Mouse (Mus musculus) megakaryocyte-erythroid progenitor cell, adult 5 weeks (primary cell): ENCODE results near the gene Rc3h1. TPM values are rescaled to one million over a fixed set of nuclear protein-coding genes. Genes with fewer than 3 reads are reported as not detected.

Experiments used
- polyA plus RNA-seq: library from polyadenylated mRNA; stranded (reverse); fragments of >175 nt; gene quantifications from 2 replicates; pipeline ENCODE4 v1.2.3, GENCODE M21; 2012

The Rc3h1 gene
- 1.7 and 2.5 TPM in 2 replicates for polyA plus RNA-seq

DNA sequence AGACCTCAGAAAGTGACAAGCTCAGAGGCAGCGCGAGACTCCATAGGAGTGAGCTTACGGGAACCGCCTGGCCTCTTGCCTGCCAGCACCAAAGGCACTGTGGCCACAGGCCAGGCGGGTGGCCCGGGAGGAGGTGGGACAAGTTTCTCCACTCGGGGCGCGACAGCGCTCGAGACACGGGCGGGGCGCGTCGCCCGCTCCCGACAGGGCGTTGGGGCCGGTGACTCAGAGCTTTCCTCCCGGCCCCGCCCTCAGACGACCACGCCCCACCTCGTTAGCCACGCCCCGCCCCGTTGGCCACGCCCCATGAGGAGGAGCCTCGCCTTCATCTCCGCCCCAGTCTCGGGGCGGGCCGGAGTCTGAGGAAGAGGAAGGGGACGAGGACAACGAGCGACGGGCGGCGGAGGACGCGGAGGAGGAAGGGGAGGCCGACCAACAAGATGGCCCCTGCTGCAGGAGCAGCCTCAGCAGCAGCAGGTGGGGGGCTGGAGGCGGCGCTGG, at the start of gene Rc3h1:
TSS of gene Rc3h1 (plus strand) at position 362 of the 501 bp plus-strand sequence.

DNA sequence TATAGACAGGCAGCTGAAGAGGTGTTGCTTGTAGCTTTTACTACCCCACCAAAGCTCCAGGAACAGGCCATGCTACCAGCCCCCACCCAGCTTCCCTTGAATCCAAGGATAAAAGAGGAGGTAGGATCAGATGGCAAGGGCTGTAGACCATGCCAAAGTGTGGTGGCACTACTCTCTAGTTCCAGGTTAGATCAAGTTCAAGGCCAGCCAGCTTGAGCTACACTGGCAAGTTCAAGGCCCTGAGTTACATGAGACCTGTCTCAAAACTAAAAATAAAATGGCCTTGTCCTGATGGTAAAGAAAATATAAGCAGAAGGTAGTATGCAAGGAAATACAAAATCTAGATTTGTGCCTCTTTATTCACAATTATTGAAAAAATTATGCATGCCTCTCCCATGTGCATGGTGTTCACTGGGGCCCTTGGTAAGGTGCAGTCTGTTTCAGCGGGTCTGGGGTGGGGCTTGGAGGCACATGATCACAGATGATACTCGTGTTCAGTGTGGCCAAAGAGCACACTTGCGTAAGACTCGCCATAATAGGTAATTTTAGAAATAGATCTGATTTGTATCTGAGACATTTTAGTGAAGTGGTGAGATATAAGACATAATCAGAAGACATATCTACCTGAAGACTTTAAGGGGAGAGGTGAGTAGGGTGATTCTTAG, 72.0 kb downstream of the Rc3h1 start, which contains the start of gene Serpinc1:
TSS of gene Serpinc1 (plus strand) at position 515 of the 665 bp plus-strand sequence.

Other genes with a start within 250 kb of the Rc3h1 start
- 12.1 and 14.8 TPM in 2 replicates for gene Rabgap1l, start 113.2 kb upstream of the Rc3h1 start, polyA plus RNA-seq
- 0.30 and 0.86 TPM in 2 replicates for gene Serpinc1, start 72.2 kb downstream of the Rc3h1 start, polyA plus RNA-seq
- 0.12 and 0.36 TPM in 2 replicates for gene Zbtb37, start 128.4 kb downstream of the Rc3h1 start, polyA plus RNA-seq
- gene Dars2, start 164.2 kb downstream of the Rc3h1 start, polyA plus RNA-seq = 2.3 and 4.4 TPM in 2 replicates
- 10.9 and 13.1 TPM in 2 replicates for gene Cenpl, start 164.3 kb downstream of the Rc3h1 start, polyA plus RNA-seq
- 1.5 and 1.6 TPM in 2 replicates for gene Klhl20, start 225.1 kb downstream of the Rc3h1 start, polyA plus RNA-seq
- gene Ankrd45, start 236.3 kb downstream of the Rc3h1 start, polyA plus RNA-seq = not detected in 2 replicates